Mouse (Mus musculus): ENCODE measurements at regions not wholly inside any gene's neighbourhood (a gene's known extent, or its start where the extent isn't known, plus 50 kb on each side); places are given as distances from the start of the nearest gene placed in this dataset.
A peak's percentile ranks its signal among the peaks of the same experiment; 100 is the strongest.

DNA sequence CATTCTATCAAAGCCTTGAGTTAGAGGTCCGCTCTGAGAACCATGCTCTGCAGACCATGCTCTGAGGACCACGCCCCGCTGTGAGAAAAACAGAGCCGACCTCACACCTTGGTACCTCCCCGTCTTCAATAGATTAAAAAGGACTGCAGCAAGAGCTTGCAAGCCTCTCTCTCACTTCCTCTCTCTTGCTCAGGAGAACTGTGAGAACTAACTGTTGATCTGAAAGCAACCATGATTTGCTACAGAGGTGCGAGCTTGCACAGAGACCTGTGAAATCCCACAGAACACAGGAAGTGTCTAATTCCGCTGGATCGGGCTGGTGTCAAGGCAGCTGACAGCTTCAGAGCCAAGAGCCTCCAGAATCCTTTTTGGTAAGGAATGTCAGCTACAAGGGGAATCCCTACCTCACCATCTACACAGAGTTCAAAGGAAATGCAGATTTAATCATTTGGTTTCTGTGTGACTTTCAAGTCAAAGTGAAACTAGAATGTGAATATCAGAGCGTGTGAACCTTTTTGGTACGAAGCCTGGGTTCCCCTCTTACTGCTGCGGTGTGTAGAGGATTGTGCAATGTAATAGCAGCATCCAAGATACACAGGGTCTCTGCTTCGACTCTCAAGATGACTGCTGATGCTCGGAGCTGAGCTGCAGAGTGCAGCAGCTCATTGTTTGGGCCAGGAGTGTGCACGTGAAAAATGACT lies 315.3 kb upstream of the Klf3 start:
- dilution Hi-C loops (cut with MboI; ENCODE audit: extremely low pct_ligation_motif_present, extremely low pct_unique_long_range_greater_than_20kb, low sequenced_read_pairs) (no loop called here), in situ Hi-C loops (cut with MboI; ENCODE audit: low pct_ligation_motif_present, low pct_unique_long_range_greater_than_20kb, low sequenced_read_pairs) (no loop called here)
- Histone ChIP-seq H3K4me2 (ENCODE audit: insufficient read depth, low read depth, poor library complexity, severe bottlenecking) (peak overlapping the region; percentile 86), H3K9ac (ENCODE audit: insufficient read depth, low read depth) (no peak overlapping the region), H3K27ac (ENCODE audit: insufficient read depth, low read depth) (peak overlapping the region; percentile 64), H3K4me1 (ENCODE audit: control insufficient read depth in 1 of 2, insufficient read depth in 2 of 2) (peaks cover 8 to 26% of the 10 kb centered on the region in 2 experiments; a peak in 3 of 4 replicates), H3K4me3 (replicated peaks in 1 of 3; ENCODE audit: low read depth in 2 of 3, low read length in 2 of 3, poor library complexity in 1 of 3) (peak overlapping the region in 2 of 3 experiments; percentile 29 to 40), H3K36me3 (replicated peaks in 1 of 2; ENCODE audit: control insufficient read depth in 1 of 2, insufficient read depth in 1 of 2, low read length in 1 of 2) (no peaks in the 10 kb centered on the region), H3K9me3 (replicated peaks; ENCODE audit: low read length) (no peaks in the 10 kb centered on the region), H3K79me2 (replicated peaks; ENCODE audit: control insufficient read depth, extremely low read depth, insufficient read depth, poor library complexity, severe bottlenecking) (no peaks in the 10 kb centered on the region), H3K27me3 (replicated peaks) (peaks cover 5% of the 10 kb centered on the region)
- peak; percentile 87 for DNase-seq (ENCODE audit: extremely low read depth)
- no peak for TF ChIP-seq NELFE (IDR thresholded peaks at IDR 0.05; ENCODE audit: low read depth, low read length)
- TF ChIP-seq ZMIZ1 (IDR thresholded peaks at IDR 0.05; ENCODE audit: low read depth, low read length): no peak
- peak; percentile 89 for TF ChIP-seq JUND (conservative IDR thresholded peaks at IDR 0.05; ENCODE audit: low read depth, low read length)
- no peak for TF ChIP-seq HCFC1 (IDR thresholded peaks at IDR 0.05; ENCODE audit: low read depth, low read length)
- no peak for TF ChIP-seq CHD1 (IDR thresholded peaks at IDR 0.05; ENCODE audit: low read depth, low read length)
- TF ChIP-seq NRF1 (IDR thresholded peaks at IDR 0.05; ENCODE audit: low read depth, low read length): no peak
- TF ChIP-seq IRF4 (IDR thresholded peaks at IDR 0.05; ENCODE audit: low read depth, low read length): peak; percentile 93
- peak; percentile 93 for TF ChIP-seq BHLHE40 (IDR thresholded peaks at IDR 0.05; ENCODE audit: low read depth, low read length)
- TF ChIP-seq MYC (IDR thresholded peaks at IDR 0.05; ENCODE audit: low read depth, low read length): peak; percentile 23; the same call in 1 of the 2 replicates
- no peak for TF ChIP-seq RAD21 (IDR thresholded peaks at IDR 0.05; ENCODE audit: low read depth, low read length)
- no peak for TF ChIP-seq USF2 (conservative IDR thresholded peaks at IDR 0.05; ENCODE audit: low read depth, low read length)
- no peak for TF ChIP-seq ELF1 (IDR thresholded peaks at IDR 0.05; ENCODE audit: low read depth, low read length)
- TF ChIP-seq E2F4 (IDR thresholded peaks at IDR 0.05; ENCODE audit: insufficient replicate concordance, low read depth, low read length): no peak
- no peak for TF ChIP-seq ZNF384 (IDR thresholded peaks at IDR 0.05; ENCODE audit: low read depth, low read length)
- no peak for TF ChIP-seq CHD2 (IDR thresholded peaks at IDR 0.05; ENCODE audit: low read length)
- no peak for TF ChIP-seq POLR2AphosphoS2 (IDR thresholded peaks at IDR 0.05; ENCODE audit: low read depth, low read length)
- TF ChIP-seq MAX (IDR thresholded peaks at IDR 0.05; ENCODE audit: low read length): peak; percentile 60; the same call in 1 of the 2 replicates
- no peak for TF ChIP-seq PAX5 (IDR thresholded peaks at IDR 0.05; ENCODE audit: low read length)
- no peak for TF ChIP-seq ZKSCAN1 (IDR thresholded peaks at IDR 0.05; ENCODE audit: borderline replicate concordance, low read depth, low read length)
- no peak for TF ChIP-seq GABPA (IDR thresholded peaks at IDR 0.05; ENCODE audit: insufficient replicate concordance, low read depth, low read length)
- no peak for TF ChIP-seq USF1 (IDR thresholded peaks at IDR 0.05; ENCODE audit: low read depth, low read length)
- TF ChIP-seq CTCF (conservative IDR thresholded peaks at IDR 0.05 in 1 of 2, IDR thresholded peaks at IDR 0.05 in 1 of 2; ENCODE audit: low read depth in 2 of 2, low read length in 2 of 2): no peak
- TF ChIP-seq TBP (conservative IDR thresholded peaks at IDR 0.05; ENCODE audit: low read depth, low read length): 0 out of 2 replicates have a peak, but pooled peaks have one; percentile 6
- TF ChIP-seq SMC3 (IDR thresholded peaks at IDR 0.05; ENCODE audit: low read depth, low read length): no peak
- TF ChIP-seq JUN (IDR thresholded peaks at IDR 0.05; ENCODE audit: insufficient read depth, low read depth, low read length): peak; percentile 74
- TF ChIP-seq UBTF (IDR thresholded peaks at IDR 0.05; ENCODE audit: low read depth, low read length): 0 out of 2 replicates have a peak, but pooled peaks have one; percentile 1
- TF ChIP-seq TCF12 (IDR thresholded peaks at IDR 0.05; ENCODE audit: low read depth, low read length): 0 out of 2 replicates have a peak, but pooled peaks have one; percentile 26
- TF ChIP-seq EP300 (IDR thresholded peaks at IDR 0.05; ENCODE audit: low read length): peak; percentile 84
- peak; percentile 70; the same call in 1 of the 2 replicates for TF ChIP-seq MEF2A (IDR thresholded peaks at IDR 0.05; ENCODE audit: borderline replicate concordance, low read depth, low read length)
- peak; percentile 71 for TF ChIP-seq RCOR1 (conservative IDR thresholded peaks at IDR 0.05; ENCODE audit: low read depth, low read length)
- no peak; the same call in 1 of the 2 replicates for TF ChIP-seq MAFK (IDR thresholded peaks at IDR 0.05; ENCODE audit: insufficient replicate concordance, low read length)
- no peak for TF ChIP-seq MAZ (IDR thresholded peaks at IDR 0.05; ENCODE audit: low read depth, low read length)
- no peak for TF ChIP-seq KAT2A (IDR thresholded peaks at IDR 0.05; ENCODE audit: insufficient replicate concordance, low read length)
- TF ChIP-seq ETS1 (conservative IDR thresholded peaks at IDR 0.05; ENCODE audit: low read depth, low read length): peak; percentile 98
- TF ChIP-seq MXI1 (IDR thresholded peaks at IDR 0.05; ENCODE audit: low read depth, low read length): peak; percentile 90
- TF ChIP-seq ZC3H11A (IDR thresholded peaks at IDR 0.05; ENCODE audit: low read depth, low read length): no peak
- TF ChIP-seq SIN3A (IDR thresholded peaks at IDR 0.05; ENCODE audit: low read length): 0 out of 2 replicates have a peak, but pooled peaks have one; percentile 34
- no peak for TF ChIP-seq POLR2A (IDR thresholded peaks at IDR 0.05; ENCODE audit: low read depth, low read length)

All from CH12.LX (cell line).